Mouse (Mus musculus): ENCODE measurements around the gene Apoc4.

GRCm38 (mm10) chr7:19694336-19695212 is 13.3 kb upstream of the Apoc4 start:
- TF ChIP-seq CTCF (IDR thresholded peaks at IDR 0.05; ENCODE audit: borderline replicate concordance, control insufficient read depth, extremely low read depth, insufficient read depth, low read length, poor library complexity) (no peak), POLR2A (IDR thresholded peaks at IDR 0.05; ENCODE audit: control insufficient read depth, extremely low read depth, insufficient read depth, low read length, poor library complexity) (no peak)

Data from thymus, adult 2 months (tissue).